Mouse (Mus musculus): ENCODE results near the gene Gm21974. TPM values are rescaled to one million over a fixed set of nuclear protein-coding genes. Genes with fewer than 3 reads are reported as not detected.
"Not testable (repeated sequence)": the region's sequence is repeated elsewhere in the genome, so short reads cannot be mapped to it uniquely, and the experiment has no call there.

Gene Gm21974
- total RNA-seq, 4 experiments from 2014 or later, result 0.34 TPM; not detected in 3

DNA sequence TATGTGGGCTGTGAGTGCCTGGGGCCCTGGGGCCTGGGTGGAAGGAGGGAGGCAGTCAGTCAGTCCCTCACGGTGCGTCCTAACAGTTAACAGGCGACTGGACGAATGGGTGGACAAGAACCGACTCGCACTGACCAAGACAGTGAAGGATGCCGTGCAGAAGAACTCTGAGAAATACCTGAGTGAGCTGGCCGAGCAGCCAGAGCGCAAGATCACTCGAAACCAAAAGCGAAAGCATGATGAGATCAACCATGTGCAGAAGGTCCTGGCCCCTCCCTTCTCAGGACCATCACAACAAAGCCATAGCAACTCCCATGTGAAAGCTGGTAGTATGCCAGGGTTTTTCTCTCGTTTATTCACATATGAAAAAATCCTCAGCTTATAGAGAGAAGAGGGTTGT is 20.0 kb upstream of the Gm21974 start:
- DNase-seq (ENCODE audit: low spot score), result no peak

- no peak for DNase-seq (ENCODE audit: low spot score)
Observed at GRCm38 (mm10) chr7:127912938-127913337, 17.7 kb upstream of the Gm21974 start.

- DNase-seq (ENCODE audit: low spot score), result peak; percentile 89
Observed at GRCm38 (mm10) chr7:127912190-127912871, 17.1 kb upstream of the Gm21974 start, which contains the start of gene Kat8. Kat8 (plus strand) TSS chr7:127912516.

DNA sequence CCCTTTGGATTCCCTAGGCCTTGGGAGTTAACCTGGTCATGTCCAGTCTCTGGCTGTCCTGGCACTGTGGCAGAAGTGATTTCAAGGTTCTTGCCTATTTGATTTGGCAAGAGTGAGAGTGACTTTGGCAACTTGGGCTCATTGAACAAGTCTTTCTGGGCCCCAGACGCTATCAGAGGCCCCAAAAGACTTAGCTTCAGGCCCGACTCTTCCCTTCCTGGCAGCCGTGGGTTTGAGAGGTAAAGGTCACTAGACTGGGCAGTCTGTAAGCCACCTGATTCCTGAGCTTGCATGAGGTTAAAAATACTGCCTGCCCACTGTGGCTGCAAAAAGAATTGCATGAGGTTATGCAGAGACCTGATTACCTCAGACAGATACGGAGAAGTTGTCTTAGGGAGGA is 13.4 kb upstream of the Gm21974 start:
- no peak for DNase-seq (ENCODE audit: low spot score)

DNA sequence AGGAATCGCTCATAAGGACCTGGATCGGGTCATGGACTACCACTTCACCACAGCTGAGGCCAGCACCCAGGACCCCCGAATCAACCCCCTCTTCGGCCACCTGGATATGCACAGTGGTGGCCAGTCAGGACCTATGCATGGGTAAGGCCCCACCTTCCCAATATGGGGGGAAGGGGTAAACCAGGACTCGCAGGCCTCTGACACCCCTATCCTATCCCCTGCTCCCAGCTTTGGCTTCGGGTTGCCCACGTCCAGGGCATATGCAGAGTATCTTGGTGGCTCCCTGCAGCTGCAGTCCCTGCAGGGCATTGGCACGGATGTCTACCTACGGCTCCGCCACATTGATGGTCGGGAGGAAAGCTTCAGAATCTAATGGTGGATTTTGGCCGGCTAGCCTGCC is 12.7 kb upstream of the Gm21974 start:
- DNase-seq (ENCODE audit: low spot score), result no peak

GRCm38 (mm10) chr7:127903971-127904796 is 8.9 kb upstream of the Gm21974 start, which contains the start of gene Bckdk:
Bckdk (plus strand) TSS chr7:127904082.
- peak; percentile 74 for DNase-seq (ENCODE audit: low spot score)

DNA sequence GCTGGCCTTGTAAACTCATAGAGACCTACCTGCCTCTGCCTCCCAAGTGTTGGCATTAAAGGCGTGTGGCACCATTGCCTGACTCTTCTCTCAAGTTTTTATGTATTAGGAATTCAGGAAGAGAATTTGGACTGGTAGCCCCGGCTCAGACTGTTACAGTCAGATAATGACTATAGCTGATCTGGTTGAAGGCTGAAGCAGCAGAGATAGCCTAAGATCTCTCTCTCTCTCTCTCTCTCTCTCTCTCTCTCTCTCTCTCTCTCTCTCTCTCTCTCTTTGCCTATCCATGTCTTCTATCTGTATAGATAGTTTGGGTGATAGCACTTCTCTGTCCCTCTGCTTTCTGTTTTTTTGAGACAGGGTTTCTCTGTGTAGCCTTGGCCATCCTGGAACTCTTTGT is 6.5 kb upstream of the Gm21974 start:
- DNase-seq (ENCODE audit: low spot score), result no peak

GRCm38 (mm10) chr7:127899997-127900396 is 4.7 kb upstream of the Gm21974 start:
- no peak for DNase-seq (ENCODE audit: low spot score)

DNA sequence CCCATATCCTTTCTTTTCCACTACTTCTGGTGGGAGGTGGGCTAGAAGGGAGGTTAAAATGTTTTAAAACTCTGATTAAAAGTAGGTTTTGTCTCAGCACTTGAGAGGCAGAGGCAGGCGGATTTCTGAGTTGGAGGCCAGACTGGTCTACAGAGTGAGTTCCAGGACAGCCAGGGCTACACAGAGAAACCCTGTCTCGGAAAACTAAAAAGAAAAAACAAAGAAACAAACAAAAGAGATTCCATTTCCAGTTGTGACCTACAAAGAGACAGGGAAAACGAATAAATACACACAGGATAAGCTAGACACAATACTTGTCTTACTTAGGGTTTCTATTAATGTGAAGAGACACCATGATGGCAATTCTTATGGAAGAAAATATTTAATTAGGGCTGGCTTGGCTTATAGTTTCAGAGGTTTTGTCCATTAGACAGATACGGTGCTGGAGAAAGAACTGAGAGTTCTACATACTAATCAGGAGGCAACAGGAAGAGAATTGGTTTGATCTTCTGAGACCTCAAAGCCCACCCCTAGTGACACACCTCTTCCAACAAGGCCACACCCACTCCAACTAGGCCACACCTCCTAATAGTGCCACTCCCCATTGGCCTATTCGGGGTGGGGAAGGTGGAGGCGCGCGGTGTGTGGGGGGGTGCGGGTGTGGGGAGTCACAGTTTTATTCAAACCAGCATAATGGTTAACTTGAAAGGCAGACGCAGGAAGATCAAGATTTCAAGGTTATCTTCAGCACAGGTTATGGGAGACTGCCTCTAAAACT is 3.1 kb upstream of the Gm21974 start:
- DNase-seq (ENCODE audit: low spot score), result no peak

DNA sequence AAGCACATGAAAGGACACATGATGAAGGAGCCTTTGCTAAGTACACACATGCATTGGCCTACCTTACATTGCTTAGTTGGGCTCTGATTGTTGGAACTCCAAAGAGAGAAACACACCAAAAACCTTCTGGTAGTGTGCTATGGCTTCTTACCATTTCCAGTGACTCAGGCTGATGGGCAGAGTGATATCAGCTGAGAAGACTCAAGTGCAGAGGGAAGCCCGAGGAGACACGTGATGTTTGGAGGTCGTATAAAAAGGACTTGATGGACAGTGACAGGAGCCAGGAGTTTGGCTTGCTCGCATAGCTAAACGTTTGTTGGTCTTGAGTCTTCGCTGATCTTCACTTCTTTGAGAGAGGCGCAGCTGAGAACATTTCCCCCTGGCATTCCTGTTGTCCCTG is 2.3 kb upstream of the Gm21974 start:
- no peak for DNase-seq (ENCODE audit: low spot score)

- peak; percentile 27 for DNase-seq (ENCODE audit: low spot score)
Observed at GRCm38 (mm10) chr7:127896384-127896783, 1.1 kb upstream of the Gm21974 start.

DNA sequence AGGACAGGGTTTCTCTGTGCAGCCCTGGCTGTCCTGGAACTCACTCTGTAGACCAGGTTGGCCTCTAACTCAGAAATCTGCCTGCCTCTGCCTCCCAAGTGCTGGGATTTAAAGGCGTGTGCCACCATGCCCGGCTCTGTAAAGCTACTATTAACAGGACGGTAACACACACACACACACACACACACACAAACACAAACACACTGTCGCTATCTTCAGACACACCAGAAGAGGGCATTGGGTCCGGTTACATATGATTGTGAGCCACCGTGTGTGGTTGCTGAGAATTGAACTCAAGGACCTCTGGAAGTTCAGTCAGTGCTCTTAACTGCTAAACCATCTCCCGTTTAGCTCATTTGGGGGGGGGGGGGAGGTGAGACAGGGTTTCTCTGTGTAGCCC is 637 bp upstream of the Gm21974 start:
- not testable (repeated sequence) for DNase-seq (ENCODE audit: low spot score)

GRCm38 (mm10) chr7:127894480-127894879 is 774 bp downstream of the Gm21974 start:
- DNase-seq (ENCODE audit: low spot score), result no peak

DNA sequence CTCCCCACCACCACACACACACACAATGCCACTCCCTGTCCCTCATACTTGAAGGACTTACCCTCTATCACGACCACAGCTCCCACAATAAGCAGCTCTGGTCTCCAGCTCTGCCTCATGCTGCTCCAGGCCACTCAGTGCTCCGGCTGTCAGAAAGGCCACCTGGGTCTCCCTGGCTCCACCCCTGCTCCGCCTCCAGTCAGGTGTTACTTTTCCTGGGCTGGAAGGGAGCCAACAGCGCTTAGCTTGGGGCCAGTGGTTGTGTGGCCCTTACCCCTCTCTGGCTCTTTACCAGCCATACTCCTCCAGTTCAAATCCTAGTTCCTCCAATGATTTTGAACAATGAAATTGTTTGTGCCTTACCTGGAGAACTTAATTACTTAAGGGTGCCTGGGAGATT is 4.5 kb downstream of the Gm21974 start, which contains the start of gene Prss53:
TSS of gene Prss53 (minus strand) at position 173 of the 400 bp plus-strand sequence.
- DNase-seq (ENCODE audit: low spot score), result no peak

DNA sequence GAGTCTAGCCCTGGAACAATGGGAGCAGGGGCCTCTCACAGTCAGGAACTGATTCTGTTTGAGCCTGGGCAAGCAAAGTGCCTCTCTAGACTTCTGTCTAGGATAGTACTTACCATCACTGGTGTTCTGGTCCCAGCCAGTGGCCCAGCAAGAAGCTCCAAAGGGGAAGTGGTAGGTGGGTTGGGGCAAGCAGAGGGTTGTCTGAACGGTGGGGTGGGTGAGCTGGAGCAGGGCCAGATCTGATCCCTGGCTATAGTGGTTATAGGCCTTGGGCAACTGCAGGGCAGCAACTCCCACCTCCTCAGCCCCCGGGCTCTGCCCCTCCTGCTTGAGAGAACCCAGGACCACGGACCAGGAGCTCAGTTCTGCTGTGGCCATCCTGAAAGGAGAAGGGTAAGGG is 6.4 kb downstream of the Gm21974 start:
- DNase-seq (ENCODE audit: low spot score), result no peak

DNA sequence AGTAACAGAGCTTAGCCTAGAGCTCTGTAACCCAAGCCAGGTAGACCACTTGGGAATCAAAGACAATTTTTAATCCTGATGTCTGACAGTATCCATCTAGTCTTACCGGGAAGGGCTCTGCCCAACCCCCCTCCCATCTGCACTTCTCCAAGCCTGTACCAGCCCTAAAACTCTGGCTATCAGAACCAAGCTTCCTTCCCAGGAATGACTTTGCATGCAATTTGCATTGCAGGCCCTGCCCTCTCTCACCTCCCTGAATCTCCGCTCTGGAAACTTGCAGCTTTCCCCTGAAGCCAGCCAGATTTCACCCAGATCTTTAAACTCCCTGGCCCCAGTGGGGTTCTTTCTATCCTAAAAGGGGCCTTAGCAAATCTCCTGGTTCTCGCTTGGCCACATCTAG is 7.5 kb downstream of the Gm21974 start:
- DNase-seq (ENCODE audit: low spot score), result no peak

- DNase-seq (ENCODE audit: low spot score), result no peak
Observed at GRCm38 (mm10) chr7:127887191-127887590, 8.1 kb downstream of the Gm21974 start.

DNA sequence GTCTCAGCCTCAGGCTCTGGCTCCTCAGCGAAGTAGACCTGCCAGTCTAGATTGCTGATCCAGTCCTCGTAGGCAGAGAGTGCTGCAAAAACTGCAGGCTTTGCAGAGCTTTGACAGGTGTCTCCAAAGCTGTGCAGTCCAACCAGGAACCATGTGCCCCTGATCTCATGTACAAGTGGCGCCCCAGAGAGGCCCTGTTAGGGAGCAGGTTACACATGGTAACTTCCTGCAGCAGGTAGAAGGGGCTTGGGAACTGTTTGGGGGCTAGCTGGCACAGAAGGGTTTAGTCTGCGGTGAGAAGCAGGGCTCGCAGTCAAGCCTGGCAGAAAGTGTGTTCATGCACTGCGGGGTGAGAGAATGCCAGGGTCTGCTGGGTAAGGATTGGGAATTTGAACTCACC is 8.7 kb downstream of the Gm21974 start:
- no peak for DNase-seq (ENCODE audit: low spot score)

GRCm38 (mm10) chr7:127885951-127886350 is 9.3 kb downstream of the Gm21974 start:
- DNase-seq (ENCODE audit: low spot score), result peak; percentile 69

GRCm38 (mm10) chr7:127880431-127880830 is 14.8 kb downstream of the Gm21974 start:
- DNase-seq (ENCODE audit: low spot score), result no peak

GRCm38 (mm10) chr7:127879301-127879700 is 16.0 kb downstream of the Gm21974 start:
- DNase-seq (ENCODE audit: low spot score), result no peak
